Mouse (Mus musculus) T-helper 2 cell (primary cell): ENCODE results near the gene Dgkg.

Source experiments
- in situ Hi-C: fragments of 300-600 bp; cut with MboI, MseI; formaldehyde crosslinking; loops from one replicate; pipeline ENCODE4 v1.15.1; 2025; ENCODE audit warnings: high pct_unique_total_duplicates

Gene Dgkg

GRCm38 (mm10) chr16:22548167-22549080, 108.6 kb downstream of the Dgkg start:
- in situ Hi-C loops = no loop called here

- in situ Hi-C loops = no loop called here
Measured at GRCm38 (mm10) chr16:22547741-22548140, 109.3 kb downstream of the Dgkg start.

GRCm38 (mm10) chr16:22545799-22546198, 111.2 kb downstream of the Dgkg start:
- in situ Hi-C loops = no loop called here

- in situ Hi-C loops = no loop called here
Measured at GRCm38 (mm10) chr16:22545016-22545561, 111.9 kb downstream of the Dgkg start.

GRCm38 (mm10) chr16:22542691-22543141, 114.3 kb downstream of the Dgkg start:
- in situ Hi-C loops = no loop called here

- in situ Hi-C loops = no loop called here
Measured at GRCm38 (mm10) chr16:22539275-22539674, 117.7 kb downstream of the Dgkg start.

- in situ Hi-C loops = no loop called here
Measured at GRCm38 (mm10) chr16:22536581-22537160, 120.3 kb downstream of the Dgkg start.

- in situ Hi-C loops = no loop called here
Measured at GRCm38 (mm10) chr16:22533087-22533486, 123.9 kb downstream of the Dgkg start.

GRCm38 (mm10) chr16:22531834-22532233, 125.2 kb downstream of the Dgkg start:
- in situ Hi-C loops = no loop called here

- in situ Hi-C loops = no loop called here
Measured at GRCm38 (mm10) chr16:22531041-22531440, 126.0 kb downstream of the Dgkg start.

GRCm38 (mm10) chr16:22527499-22527939, 129.5 kb downstream of the Dgkg start:
- in situ Hi-C loops = no loop called here

GRCm38 (mm10) chr16:22526386-22526785, 130.6 kb downstream of the Dgkg start:
- in situ Hi-C loops = no loop called here

GRCm38 (mm10) chr16:22517431-22518384, 139.3 kb downstream of the Dgkg start:
- in situ Hi-C loops = no loop called here

GRCm38 (mm10) chr16:22515476-22515875, 141.5 kb downstream of the Dgkg start:
- in situ Hi-C loops = no loop called here

GRCm38 (mm10) chr16:22510861-22511637, 146.0 kb downstream of the Dgkg start:
- in situ Hi-C loops = no loop called here

- in situ Hi-C loops = no loop called here
Measured at GRCm38 (mm10) chr16:22508936-22509563, 148.0 kb downstream of the Dgkg start.

GRCm38 (mm10) chr16:22505656-22506055, 151.4 kb downstream of the Dgkg start:
- in situ Hi-C loops = no loop called here

GRCm38 (mm10) chr16:22504851-22505250, 152.2 kb downstream of the Dgkg start:
- in situ Hi-C loops = no loop called here

- in situ Hi-C loops = no loop called here
Measured at GRCm38 (mm10) chr16:22504049-22504448, 153.0 kb downstream of the Dgkg start.

GRCm38 (mm10) chr16:22503467-22503866, 153.6 kb downstream of the Dgkg start:
- in situ Hi-C loops = no loop called here
